ENCODE assay signal across 16 mouse cellular contexts in the genomic region with DNA sequence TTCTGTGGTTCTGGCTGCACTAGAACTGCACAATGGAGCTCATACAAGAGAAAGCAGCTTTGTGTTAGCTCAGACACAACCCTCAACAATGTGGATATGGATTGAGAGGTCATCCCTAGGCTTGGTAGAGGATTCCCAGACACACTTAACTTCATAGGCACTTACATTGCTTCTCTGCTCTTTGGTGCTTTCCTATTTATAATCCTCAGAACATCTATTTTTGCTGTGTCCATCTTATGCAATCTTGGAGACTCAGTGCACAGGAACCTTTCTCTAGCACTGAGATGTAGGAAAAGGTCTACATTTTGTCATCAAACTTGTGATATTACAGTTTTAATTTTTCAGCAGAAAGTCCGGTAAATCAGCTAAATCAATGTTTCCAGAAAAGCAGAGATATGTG.
DNase-seq lines count a peak whose midpoint lies in the region; ATAC-seq lines count a peak whose summit lies in the region.
"Had no signal": no experiment of that assay in that cellular context is flagged by ENCODE, and none has a peak within 500 bp of the region (broad histone marks: within the 10 kb centered on the region; RNA-seq: fewer than 3 reads in every experiment).

No protein-coding gene starts in this region.

- peak; percentile 97 for ATAC-seq in frontal cortex, adult (ENCODE audit: low TSS enrichment)
- ATAC-seq: activated CD4-positive, CD25-positive, alpha-beta regulatory T cell, adult 4 months; CD4-positive, CD25-positive, alpha-beta regulatory T cell, adult 4 months; Patski had no signal

- no peak for DNase-seq in frontal cortex, postnatal 10 days (ENCODE audit: low spot score in 2 of 2)
- DNase-seq: adrenal gland, adult 2 months; adrenal gland, adult 8-10 months; adrenal gland, postnatal 10 days; adrenal gland, postnatal 14 days; adrenal gland, postnatal 25 days; adrenal gland, postnatal 36 days; B cell, adult 2 months; cerebellum, adult 11 months; cerebellum, adult 11-12 months; cerebellum, adult 18-20 months; cerebellum, adult 2 months had no signal
